Mouse (Mus musculus): ENCODE measurements at regions not wholly inside any gene's neighbourhood (a gene's known extent, or its start where the extent isn't known, plus 50 kb on each side); places are given as distances from the start of the nearest gene placed in this dataset.
A peak's percentile ranks its signal among the peaks of the same experiment; 100 is the strongest.

DNA sequence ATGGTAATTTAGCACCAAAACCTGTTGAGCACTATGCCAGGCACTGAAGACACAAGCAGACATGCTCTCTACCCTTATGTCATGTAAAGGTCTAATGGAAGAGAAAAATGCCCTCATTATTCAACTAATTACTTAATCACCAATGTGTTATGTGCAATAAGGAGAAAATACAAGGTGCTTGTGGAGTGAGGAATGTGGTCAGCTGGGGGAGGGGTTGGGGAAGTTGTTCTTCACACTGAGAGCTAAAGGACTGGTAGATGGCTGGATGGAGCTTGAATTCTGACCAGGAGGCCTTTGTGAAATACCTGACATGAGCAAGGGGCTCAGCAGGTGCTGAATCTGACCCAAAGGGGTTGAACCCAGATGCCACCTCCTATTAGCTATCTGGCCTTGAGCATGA, 300.1 kb upstream of the Acvr2a start:
- H3K27ac ChIP-seq (ENCODE audit: insufficient read depth, low read length), result no peak overlapping the region
- TF ChIP-seq CTCF (IDR thresholded peaks at IDR 0.05; ENCODE audit: extremely low read depth, insufficient read depth, low read length) (no peak), POLR2A (IDR thresholded peaks at IDR 0.05; ENCODE audit: extremely low read depth, insufficient read depth, low read length) (no peak)
- H3K4me1 ChIP-seq (ENCODE audit: control insufficient read depth, insufficient read depth, low read length), result no peaks in the 10 kb centered on the region
- H3K4me3 ChIP-seq (ENCODE audit: insufficient read depth, low read length), result no peak overlapping the region

GRCm38 (mm10) chr2:48519838-48520404, 294.0 kb upstream of the Acvr2a start:
- Histone ChIP-seq H3K27ac (ENCODE audit: insufficient read depth, low read length) (no peak overlapping the region), H3K4me1 (ENCODE audit: control insufficient read depth, insufficient read depth, low read length) (no peaks in the 10 kb centered on the region), H3K4me3 (ENCODE audit: insufficient read depth, low read length) (no peak overlapping the region)
- TF ChIP-seq CTCF (IDR thresholded peaks at IDR 0.05; ENCODE audit: extremely low read depth, insufficient read depth, low read length), result no peak
- no peak for TF ChIP-seq POLR2A (IDR thresholded peaks at IDR 0.05; ENCODE audit: extremely low read depth, insufficient read depth, low read length)

DNA sequence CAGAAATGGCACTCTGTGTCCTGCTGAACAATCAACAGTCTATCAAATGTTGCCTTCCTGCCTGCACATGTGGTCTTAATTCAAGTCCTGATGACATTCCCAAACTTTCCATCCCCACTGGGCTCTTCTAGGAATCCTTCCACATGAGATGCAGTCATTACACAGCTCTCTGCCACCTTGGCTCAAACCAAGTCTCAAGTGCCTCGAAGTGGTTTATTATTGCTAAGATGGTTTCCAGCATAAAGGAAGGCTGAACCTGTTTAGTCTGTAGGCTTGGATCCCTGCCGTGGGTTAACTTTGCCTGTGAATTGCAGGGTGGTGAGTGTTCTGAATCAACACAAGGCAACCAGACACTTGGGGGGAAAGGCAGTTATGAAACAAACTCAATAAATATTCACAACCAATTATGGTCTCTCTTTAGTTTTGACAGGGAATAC, 293.4 kb upstream of the Acvr2a start:
- Histone ChIP-seq H3K4me3 (ENCODE audit: insufficient read depth, low read length) (no peak overlapping the region), H3K4me1 (ENCODE audit: control insufficient read depth, insufficient read depth, low read length) (no peaks in the 10 kb centered on the region), H3K27ac (ENCODE audit: insufficient read depth, low read length) (no peak overlapping the region)
- TF ChIP-seq CTCF (IDR thresholded peaks at IDR 0.05; ENCODE audit: extremely low read depth, insufficient read depth, low read length), result no peak
- TF ChIP-seq POLR2A (IDR thresholded peaks at IDR 0.05; ENCODE audit: extremely low read depth, insufficient read depth, low read length), result no peak

DNA sequence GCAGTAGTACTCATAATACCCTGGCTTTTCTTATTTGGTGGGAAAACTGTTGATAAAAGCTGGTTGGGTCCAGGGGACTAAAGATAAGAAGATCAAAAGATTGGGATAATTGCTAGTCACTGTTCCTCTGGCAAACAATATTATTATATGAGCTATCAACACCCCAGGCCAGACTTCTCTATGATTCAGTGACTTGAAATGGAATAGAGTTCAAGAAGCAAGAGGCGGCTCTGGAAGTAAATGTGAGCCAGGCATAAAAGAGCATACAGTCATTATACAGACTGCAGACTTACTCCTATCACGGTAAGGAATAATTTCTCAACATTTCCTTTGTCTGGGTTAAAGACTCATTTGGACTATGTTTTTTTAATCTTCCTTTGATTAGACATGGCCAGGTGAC, 278.5 kb upstream of the Acvr2a start:
- H3K4me1 ChIP-seq (ENCODE audit: control insufficient read depth, insufficient read depth, low read length), result peaks cover 2% of the 10 kb centered on the region; the same call in 1 of the 2 replicates
- TF ChIP-seq POLR2A (IDR thresholded peaks at IDR 0.05; ENCODE audit: extremely low read depth, insufficient read depth, low read length) (no peak), CTCF (IDR thresholded peaks at IDR 0.05; ENCODE audit: extremely low read depth, insufficient read depth, low read length) (no peak)
- H3K4me3 ChIP-seq (ENCODE audit: insufficient read depth, low read length), result no peak overlapping the region
- H3K27ac ChIP-seq (ENCODE audit: insufficient read depth, low read length), result no peak overlapping the region

DNA sequence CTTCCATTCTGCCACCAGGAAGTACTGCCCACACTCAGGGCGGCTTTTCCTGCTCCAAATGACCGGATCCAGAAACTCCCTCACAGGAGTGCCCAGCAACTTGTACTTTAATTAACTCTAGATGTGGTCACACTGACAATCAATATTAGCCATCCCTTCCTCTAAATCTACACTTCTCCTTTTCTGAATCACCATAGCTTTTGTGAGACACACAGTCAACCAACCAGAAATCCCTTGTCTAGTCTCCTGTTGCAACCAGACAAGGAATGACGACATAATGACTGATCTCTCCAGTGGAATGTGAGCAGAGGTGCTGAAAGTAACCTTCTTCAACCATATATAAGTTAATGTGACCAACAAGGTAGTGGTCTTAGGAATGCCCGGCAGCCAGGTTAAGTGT, 277.0 kb upstream of the Acvr2a start:
- H3K4me3 ChIP-seq (ENCODE audit: insufficient read depth, low read length), result no peak overlapping the region
- no peak overlapping the region for H3K27ac ChIP-seq (ENCODE audit: insufficient read depth, low read length)
- TF ChIP-seq CTCF (IDR thresholded peaks at IDR 0.05; ENCODE audit: extremely low read depth, insufficient read depth, low read length), result no peak
- no peak for TF ChIP-seq POLR2A (IDR thresholded peaks at IDR 0.05; ENCODE audit: extremely low read depth, insufficient read depth, low read length)
- peaks cover 2% of the 10 kb centered on the region; the same call in 1 of the 2 replicates for H3K4me1 ChIP-seq (ENCODE audit: control insufficient read depth, insufficient read depth, low read length)

- TF ChIP-seq POLR2A (IDR thresholded peaks at IDR 0.05; ENCODE audit: extremely low read depth, insufficient read depth, low read length) (no peak), CTCF (IDR thresholded peaks at IDR 0.05; ENCODE audit: extremely low read depth, insufficient read depth, low read length) (no peak)
- Histone ChIP-seq H3K27ac (ENCODE audit: insufficient read depth, low read length) (no peak overlapping the region), H3K4me3 (ENCODE audit: insufficient read depth, low read length) (peak overlapping the region; percentile 27; the same call in 1 of the 2 replicates), H3K4me1 (ENCODE audit: control insufficient read depth, insufficient read depth, low read length) (peaks cover 2% of the 10 kb centered on the region; the same call in 1 of the 2 replicates)
Observed at GRCm38 (mm10) chr2:48538668-48539341, 275.1 kb upstream of the Acvr2a start.

DNA sequence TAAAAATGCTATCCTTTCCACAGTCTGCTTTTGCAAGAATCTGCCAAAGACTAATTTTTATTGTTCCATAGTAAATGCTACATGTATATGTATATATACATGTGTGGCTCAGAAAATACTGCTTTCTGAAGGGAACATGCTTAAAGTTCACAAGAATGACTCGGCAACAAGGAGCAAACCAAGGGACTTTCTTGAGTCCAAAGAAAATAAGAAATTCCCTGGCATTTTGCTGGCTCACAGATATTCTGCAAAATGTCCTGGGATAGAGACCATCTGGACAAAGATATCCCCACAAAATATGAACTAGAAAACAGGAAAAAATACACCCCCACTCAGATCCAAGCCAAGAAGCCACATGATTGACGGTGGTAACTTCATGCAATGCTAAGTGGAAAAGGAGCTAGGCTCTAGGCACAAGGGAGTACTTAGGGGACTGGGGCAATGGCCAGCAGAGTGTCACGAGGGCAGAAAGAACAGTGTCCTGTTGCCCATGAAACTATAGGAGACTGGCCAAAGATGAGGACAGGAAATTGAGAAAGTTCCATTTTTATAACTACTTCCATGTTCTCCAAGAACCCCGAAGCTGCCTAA, 274.3 kb upstream of the Acvr2a start:
- H3K4me1 ChIP-seq (ENCODE audit: control insufficient read depth, insufficient read depth, low read length), result peaks cover 2% of the 10 kb centered on the region; the same call in 1 of the 2 replicates
- H3K4me3 ChIP-seq (ENCODE audit: insufficient read depth, low read length), result no peak overlapping the region
- TF ChIP-seq CTCF (IDR thresholded peaks at IDR 0.05; ENCODE audit: extremely low read depth, insufficient read depth, low read length) (no peak), POLR2A (IDR thresholded peaks at IDR 0.05; ENCODE audit: extremely low read depth, insufficient read depth, low read length) (no peak)
- H3K27ac ChIP-seq (ENCODE audit: insufficient read depth, low read length), result no peak overlapping the region

- no peak overlapping the region for H3K4me3 ChIP-seq (ENCODE audit: insufficient read depth, low read length)
- TF ChIP-seq CTCF (IDR thresholded peaks at IDR 0.05; ENCODE audit: extremely low read depth, insufficient read depth, low read length), result no peak
- TF ChIP-seq POLR2A (IDR thresholded peaks at IDR 0.05; ENCODE audit: extremely low read depth, insufficient read depth, low read length), result no peak
- no peak overlapping the region for H3K27ac ChIP-seq (ENCODE audit: insufficient read depth, low read length)
- H3K4me1 ChIP-seq (ENCODE audit: control insufficient read depth, insufficient read depth, low read length), result no peaks in the 10 kb centered on the region
Observed at GRCm38 (mm10) chr2:48544377-48544776, 269.5 kb upstream of the Acvr2a start.

- H3K4me3 ChIP-seq (ENCODE audit: insufficient read depth, low read length), result no peak overlapping the region
- no peak for TF ChIP-seq CTCF (IDR thresholded peaks at IDR 0.05; ENCODE audit: extremely low read depth, insufficient read depth, low read length)
- no peak for TF ChIP-seq POLR2A (IDR thresholded peaks at IDR 0.05; ENCODE audit: extremely low read depth, insufficient read depth, low read length)
- no peaks in the 10 kb centered on the region for H3K4me1 ChIP-seq (ENCODE audit: control insufficient read depth, insufficient read depth, low read length)
- H3K27ac ChIP-seq (ENCODE audit: insufficient read depth, low read length), result no peak overlapping the region
Observed at GRCm38 (mm10) chr2:48545072-48545471, 268.8 kb upstream of the Acvr2a start.

- no peak overlapping the region for H3K4me3 ChIP-seq (ENCODE audit: insufficient read depth, low read length)
- no peaks in the 10 kb centered on the region for H3K4me1 ChIP-seq (ENCODE audit: control insufficient read depth, insufficient read depth, low read length)
- TF ChIP-seq POLR2A (IDR thresholded peaks at IDR 0.05; ENCODE audit: extremely low read depth, insufficient read depth, low read length), result no peak
- no peak for TF ChIP-seq CTCF (IDR thresholded peaks at IDR 0.05; ENCODE audit: extremely low read depth, insufficient read depth, low read length)
- H3K27ac ChIP-seq (ENCODE audit: insufficient read depth, low read length), result no peak overlapping the region
Observed at GRCm38 (mm10) chr2:48545679-48546078, 268.2 kb upstream of the Acvr2a start.

Data from cortical plate, adult 2 months (tissue).